18 mouse cellular contexts compared by ENCODE assay signal in the genomic region with DNA sequence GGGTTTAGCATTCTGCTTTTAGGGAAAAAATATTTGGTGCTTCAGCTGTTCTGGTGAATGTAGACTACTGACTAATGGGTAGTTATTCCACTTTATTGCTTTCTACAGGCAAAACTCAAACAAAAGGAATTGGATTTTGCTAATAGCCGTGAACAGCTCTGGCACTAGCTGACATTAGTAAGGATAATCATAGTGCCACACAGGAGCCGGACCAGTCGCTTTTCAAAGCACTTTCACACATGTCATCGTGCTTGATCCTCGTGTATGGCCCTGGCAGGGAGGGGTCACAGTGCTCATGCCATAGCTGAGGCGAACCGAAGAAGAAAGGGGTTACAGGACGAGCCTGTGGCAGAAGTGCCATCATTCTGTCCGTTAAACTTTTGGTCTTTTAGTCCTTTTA.
DNase-seq lines count a peak whose midpoint lies in the region; ATAC-seq lines count a peak whose summit lies in the region.
"Had no signal": no experiment of that assay in that cellular context is flagged by ENCODE, and none has a peak within 500 bp of the region (broad histone marks: within the 10 kb centered on the region; RNA-seq: fewer than 3 reads in every experiment).

No protein-coding gene starts in this region.

- peaks cover 42% of the 10 kb centered on the region for H3K4me1 ChIP-seq in hindbrain, embryonic 13.5 days (replicated peaks)
- H3K4me1 ChIP-seq in hindbrain, embryonic 11.5 days (replicated peaks; ENCODE audit: control insufficient read depth, insufficient read depth, low read length): no peaks in the 10 kb centered on the region; the same call in 1 of the 2 replicates
- H3K4me1 ChIP-seq in forebrain, embryonic 15.5 days: peaks cover 24% of the 10 kb centered on the region
- peaks cover 12% of the 10 kb centered on the region for H3K4me1 ChIP-seq in hindbrain, embryonic 16.5 days (ENCODE audit: control insufficient read depth, insufficient read depth, low read depth, low read length)
- H3K4me1 ChIP-seq in midbrain, embryonic 16.5 days (ENCODE audit: control insufficient read depth, insufficient read depth, low read length): peaks cover 15% of the 10 kb centered on the region; the same call in 1 of the 2 replicates
- no peaks in the 10 kb centered on the region for H3K4me1 ChIP-seq in liver, embryonic 12.5 days
- H3K4me1 ChIP-seq in embryonic facial prominence, embryonic 10.5 days: no peaks in the 10 kb centered on the region
- H3K4me1 ChIP-seq: intestine, embryonic 15.5 days; liver, embryonic 15.5 days had no signal

- 50% methylated on average over 9 of the region's 9 CpGs for WGBS in hindbrain, embryonic 13.5 days
- WGBS in hindbrain, embryonic 11.5 days: 74% methylated on average over 9 of the region's 9 CpGs
- 22% methylated on average over 9 of the region's 9 CpGs for WGBS in forebrain, embryonic 15.5 days
- 29% methylated on average over 9 of the region's 9 CpGs for WGBS in hindbrain, embryonic 16.5 days
- WGBS in midbrain, embryonic 16.5 days: 40% methylated on average over 9 of the region's 9 CpGs
- 68% methylated on average over 9 of the region's 9 CpGs for WGBS in liver, embryonic 12.5 days (ENCODE audit: insufficient replicate concordance)
- 85% methylated on average over 9 of the region's 9 CpGs for WGBS in embryonic facial prominence, embryonic 10.5 days

- no peak for DNase-seq in hindbrain, embryonic 11.5 days (ENCODE audit: low spot score)
- DNase-seq in embryonic facial prominence, embryonic 10.5 days (ENCODE audit: low spot score): no peak
- no peak for DNase-seq in gastrocnemius, adult 8-10 months (ENCODE audit: low spot score in 2 of 2)
- DNase-seq: adrenal gland, postnatal 14 days; embryo, embryonic 11 days; thymus, postnatal 25 days had no signal

- peak overlapping the region; percentile 83 for H3K27ac ChIP-seq in hindbrain, embryonic 13.5 days
- H3K27ac ChIP-seq in hindbrain, embryonic 11.5 days (ENCODE audit: low read depth, low read length): no peak overlapping the region
- peak overlapping the region; percentile 24; the same call in 1 of the 2 replicates for H3K27ac ChIP-seq in forebrain, embryonic 15.5 days (replicated peaks)
- H3K27ac ChIP-seq in hindbrain, embryonic 16.5 days (ENCODE audit: low read depth, low read length): peak overlapping the region; percentile 68
- H3K27ac ChIP-seq in midbrain, embryonic 16.5 days (ENCODE audit: low read length): peak overlapping the region; percentile 64; the same call in 1 of the 2 replicates
- H3K27ac ChIP-seq in liver, embryonic 12.5 days: no peak overlapping the region
- H3K27ac ChIP-seq in embryonic facial prominence, embryonic 10.5 days (replicated peaks): no peak overlapping the region
- H3K27ac ChIP-seq: intestine, embryonic 15.5 days; kidney, embryonic 15.5 days; liver, embryonic 15.5 days had no signal

- H3K36me3 ChIP-seq in hindbrain, embryonic 13.5 days: no peaks in the 10 kb centered on the region
- H3K36me3 ChIP-seq in hindbrain, embryonic 11.5 days (ENCODE audit: control insufficient read depth, insufficient read depth, low read length): no peaks in the 10 kb centered on the region
- H3K36me3 ChIP-seq in forebrain, embryonic 15.5 days: no peaks in the 10 kb centered on the region
- H3K36me3 ChIP-seq in hindbrain, embryonic 16.5 days (ENCODE audit: control insufficient read depth, insufficient read depth, low read length): no peaks in the 10 kb centered on the region
- no peaks in the 10 kb centered on the region for H3K36me3 ChIP-seq in midbrain, embryonic 16.5 days (ENCODE audit: control insufficient read depth, insufficient read depth, low read length)
- no peaks in the 10 kb centered on the region for H3K36me3 ChIP-seq in liver, embryonic 12.5 days
- no peaks in the 10 kb centered on the region for H3K36me3 ChIP-seq in embryonic facial prominence, embryonic 10.5 days (replicated peaks)
- H3K36me3 ChIP-seq: intestine, embryonic 15.5 days; kidney, embryonic 15.5 days; liver, embryonic 15.5 days had no signal

- H3K9ac ChIP-seq in hindbrain, embryonic 13.5 days: peak overlapping the region; percentile 55; the same call in 1 of the 2 replicates
- no peak overlapping the region for H3K9ac ChIP-seq in hindbrain, embryonic 11.5 days (ENCODE audit: low read depth, low read length)
- H3K9ac ChIP-seq in forebrain, embryonic 15.5 days (replicated peaks): no peak overlapping the region
- no peak overlapping the region for H3K9ac ChIP-seq in hindbrain, embryonic 16.5 days (ENCODE audit: low read depth, low read length)
- H3K9ac ChIP-seq in midbrain, embryonic 16.5 days (ENCODE audit: low read depth, low read length): peak overlapping the region; percentile 53
- H3K9ac ChIP-seq in liver, embryonic 12.5 days: no peak overlapping the region
- H3K9ac ChIP-seq: intestine, embryonic 15.5 days; kidney, embryonic 15.5 days; liver, embryonic 15.5 days had no signal

- H3K9me3 ChIP-seq in hindbrain, embryonic 13.5 days: no peaks in the 10 kb centered on the region
- no peaks in the 10 kb centered on the region for H3K9me3 ChIP-seq in hindbrain, embryonic 11.5 days (ENCODE audit: control insufficient read depth, low read length)
- no peaks in the 10 kb centered on the region for H3K9me3 ChIP-seq in forebrain, embryonic 15.5 days
- H3K9me3 ChIP-seq in hindbrain, embryonic 16.5 days (ENCODE audit: control insufficient read depth, low read length): no peaks in the 10 kb centered on the region
- no peaks in the 10 kb centered on the region for H3K9me3 ChIP-seq in midbrain, embryonic 16.5 days (replicated peaks; ENCODE audit: control insufficient read depth, low read length, poor library complexity, severe bottlenecking)
- H3K9me3 ChIP-seq in liver, embryonic 12.5 days (replicated peaks): no peaks in the 10 kb centered on the region
- H3K9me3 ChIP-seq in embryonic facial prominence, embryonic 10.5 days: no peaks in the 10 kb centered on the region
- H3K9me3 ChIP-seq: intestine, embryonic 15.5 days; kidney, embryonic 15.5 days; liver, embryonic 15.5 days had no signal

- no peak overlapping the region for H3K4me3 ChIP-seq in hindbrain, embryonic 13.5 days
- no peak overlapping the region for H3K4me3 ChIP-seq in hindbrain, embryonic 11.5 days (ENCODE audit: low read depth, low read length)
- peak overlapping the region; percentile 26; the same call in 1 of the 2 replicates for H3K4me3 ChIP-seq in forebrain, embryonic 15.5 days
- H3K4me3 ChIP-seq in hindbrain, embryonic 16.5 days (ENCODE audit: low read length): peak overlapping the region; percentile 33; the same call in 1 of the 2 replicates
- H3K4me3 ChIP-seq in midbrain, embryonic 16.5 days (ENCODE audit: low read depth, low read length): no peak overlapping the region
- H3K4me3 ChIP-seq in liver, embryonic 12.5 days: no peak overlapping the region
- no peak overlapping the region for H3K4me3 ChIP-seq in embryonic facial prominence, embryonic 10.5 days
- H3K4me3 ChIP-seq: intestine, embryonic 15.5 days; kidney, embryonic 15.5 days; liver, embryonic 15.5 days; myocyte had no signal

- H3K4me2 ChIP-seq in hindbrain, embryonic 13.5 days: peak overlapping the region; percentile 49
- no peak overlapping the region for H3K4me2 ChIP-seq in hindbrain, embryonic 11.5 days (replicated peaks; ENCODE audit: low read depth, low read length)
- H3K4me2 ChIP-seq in forebrain, embryonic 15.5 days (replicated peaks): peak overlapping the region; percentile 42
- peak overlapping the region; percentile 61 for H3K4me2 ChIP-seq in hindbrain, embryonic 16.5 days (ENCODE audit: low read length)
- peak overlapping the region; percentile 62 for H3K4me2 ChIP-seq in midbrain, embryonic 16.5 days (ENCODE audit: low read length)
- H3K4me2 ChIP-seq in liver, embryonic 12.5 days: no peak overlapping the region
- H3K4me2 ChIP-seq: intestine, embryonic 15.5 days; kidney, embryonic 15.5 days; liver, embryonic 15.5 days had no signal

- no peak for ATAC-seq in hindbrain, embryonic 13.5 days (ENCODE audit: low FRiP score)
- ATAC-seq in hindbrain, embryonic 11.5 days (ENCODE audit: low FRiP score): no peak
- 0 out of 2 replicates have a peak, but pooled peaks have one; percentile 20 for ATAC-seq in forebrain, embryonic 15.5 days (replicated peaks)
- ATAC-seq in hindbrain, embryonic 16.5 days: no peak
- ATAC-seq in midbrain, embryonic 16.5 days: peak; percentile 65; the same call in 1 of the 2 replicates
- ATAC-seq in liver, embryonic 12.5 days: no peak
- ATAC-seq: activated CD4-positive, CD25-positive, alpha-beta regulatory T cell, adult 4 months; intestine, embryonic 15.5 days; lung, postnatal 0 days; Patski had no signal

- peaks cover 20% of the 10 kb centered on the region for H3K27me3 ChIP-seq in hindbrain, embryonic 13.5 days
- no peaks in the 10 kb centered on the region for H3K27me3 ChIP-seq in hindbrain, embryonic 11.5 days (ENCODE audit: control insufficient read depth, insufficient read depth, low read length)
- H3K27me3 ChIP-seq in forebrain, embryonic 15.5 days: 0 out of 2 replicates have a peak, but pooled peaks cover 6% of the 10 kb centered on the region
- H3K27me3 ChIP-seq in hindbrain, embryonic 16.5 days (replicated peaks; ENCODE audit: control insufficient read depth, insufficient read depth, low read length): peaks cover 8% of the 10 kb centered on the region
- no peaks in the 10 kb centered on the region for H3K27me3 ChIP-seq in midbrain, embryonic 16.5 days (ENCODE audit: control insufficient read depth, insufficient read depth, low read depth, low read length)
- H3K27me3 ChIP-seq in liver, embryonic 12.5 days (replicated peaks): no peaks in the 10 kb centered on the region
- peaks cover 28% of the 10 kb centered on the region for H3K27me3 ChIP-seq in embryonic facial prominence, embryonic 10.5 days (replicated peaks; ENCODE audit: low read depth, poor library complexity, severe bottlenecking)
- H3K27me3 ChIP-seq: intestine, embryonic 15.5 days had no signal

Comparison
In these comparisons a context has a peak if more than half of its experiments do, and no peak if none do; other contexts are left out.
1. H3K27ac ChIP-seq: peak in hindbrain, embryonic 13.5 days (single experiment), forebrain, embryonic 15.5 days (single experiment), hindbrain, embryonic 16.5 days (single experiment) and midbrain, embryonic 16.5 days (single experiment); none in hindbrain, embryonic 11.5 days (single experiment), liver, embryonic 12.5 days (single experiment) and embryonic facial prominence, embryonic 10.5 days (single experiment).
2. H3K4me2 ChIP-seq: peak in hindbrain, embryonic 13.5 days (single experiment), forebrain, embryonic 15.5 days (single experiment), hindbrain, embryonic 16.5 days (single experiment) and midbrain, embryonic 16.5 days (single experiment); none in hindbrain, embryonic 11.5 days (single experiment) and liver, embryonic 12.5 days (single experiment).
3. H3K4me3 ChIP-seq: peak in forebrain, embryonic 15.5 days (single experiment) and hindbrain, embryonic 16.5 days (single experiment); none in hindbrain, embryonic 13.5 days (single experiment), hindbrain, embryonic 11.5 days (single experiment), midbrain, embryonic 16.5 days (single experiment), liver, embryonic 12.5 days (single experiment) and embryonic facial prominence, embryonic 10.5 days (single experiment).
4. H3K9ac ChIP-seq: peak in hindbrain, embryonic 13.5 days (single experiment) and midbrain, embryonic 16.5 days (single experiment); none in hindbrain, embryonic 11.5 days (single experiment), forebrain, embryonic 15.5 days (single experiment), hindbrain, embryonic 16.5 days (single experiment) and liver, embryonic 12.5 days (single experiment).
5. ATAC-seq: peak in forebrain, embryonic 15.5 days (single experiment) and midbrain, embryonic 16.5 days (single experiment); none in hindbrain, embryonic 13.5 days (single experiment), hindbrain, embryonic 11.5 days (single experiment), hindbrain, embryonic 16.5 days (single experiment) and liver, embryonic 12.5 days (single experiment).